Mouse (Mus musculus) ES-Bruce4 (cell line): ENCODE results near the gene Tbc1d7.

ENCODE experiments used
- CTCF ChIP-seq: IDR thresholded peaks from one replicate; pipeline ENCODE4 v1.8.1; 2011; ENCODE audit warnings: low read depth, low read length
- EP300 ChIP-seq: IDR thresholded peaks from 2 replicates; pipeline ENCODE4 v1.6.1; 2011; ENCODE audit warnings: low read depth, low read length; ENCODE audit not compliant: insufficient read depth

DNA sequence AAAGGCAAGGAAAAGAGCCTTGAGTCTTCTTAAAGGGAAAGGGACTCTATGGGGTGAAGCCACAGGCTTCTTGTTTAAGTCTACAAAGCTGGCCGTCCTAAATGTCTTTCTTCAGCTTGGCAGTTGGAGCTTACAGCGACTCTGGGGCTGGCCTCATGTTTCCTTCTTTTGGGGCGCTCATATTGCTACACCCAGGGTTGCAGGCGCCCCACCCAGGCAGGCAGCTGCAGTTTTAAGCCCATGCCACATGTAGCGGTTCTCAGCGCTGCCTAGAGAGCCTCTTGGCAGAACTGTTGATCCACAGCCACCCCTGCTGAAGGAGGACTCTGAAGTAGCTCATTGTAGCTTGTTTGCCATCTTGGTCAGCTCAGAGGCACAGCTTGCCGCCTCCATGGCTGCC is 28.0 kb upstream of the Tbc1d7 start:
- TF ChIP-seq EP300 (no peak), CTCF (no peak)
